Mouse (Mus musculus) G1E (cell line): ENCODE results near the gene Gimap7. TPM values are rescaled to one million over a fixed set of nuclear protein-coding genes. Genes with fewer than 3 reads are reported as not detected.

ENCODE experiments used
- ATAC-seq: 2 replicates; pipeline ENCODE4 v1.8.0; 2016; ENCODE audit warnings: mild to moderate bottlenecking; ENCODE audit not compliant: insufficient number of reproducible peaks, poor library complexity, low FRiP score, severe bottlenecking; ENCODE audit errors: extremely low read depth
- DNase-seq: peaks from one replicate; pipeline ENCODE4 v3.0.0; 2012; ENCODE audit warnings: low spot score
- H3K27me3 ChIP-seq: 2 replicates; pipeline ENCODE4 v1.6.1; 2012; ENCODE audit warnings: mild to moderate bottlenecking, low read length, inconsistent platforms; ENCODE audit not compliant: insufficient read depth
- H3K36me3 ChIP-seq: replicated peaks from 2 replicates; pipeline ENCODE3; 2012; ENCODE audit warnings: mild to moderate bottlenecking, inconsistent platforms
- H3K4me1 ChIP-seq: 2 replicates; pipeline ENCODE4 v1.6.1; 2012; ENCODE audit warnings: low read depth, low read length, inconsistent platforms, mixed read lengths; ENCODE audit not compliant: insufficient read depth
- H3K4me3 ChIP-seq: 2 replicates; pipeline ENCODE4 v1.5.1; 2012; ENCODE audit warnings: low read depth, mild to moderate bottlenecking, inconsistent platforms, low read length, moderate library complexity, mixed read lengths
- H3K9me3 ChIP-seq: replicated peaks from 2 replicates; pipeline ENCODE4 v1.6.1; 2012; ENCODE audit warnings: inconsistent platforms
- CTCF ChIP-seq: IDR thresholded peaks from 2 replicates; pipeline ENCODE4 v1.5.1; 2012; ENCODE audit warnings: low read depth, low read length, inconsistent platforms, mixed read lengths
- GATA1 ChIP-seq: IDR thresholded peaks from 2 replicates; pipeline ENCODE4 v1.6.1; 2012; ENCODE audit warnings: borderline replicate concordance, low read length, inconsistent platforms, mixed read lengths
- GATA2 ChIP-seq: IDR thresholded peaks from 2 replicates; pipeline ENCODE4 v1.6.1; 2012; ENCODE audit warnings: low read depth, low read length, inconsistent platforms, borderline replicate concordance
- POLR2AphosphoS5 ChIP-seq: IDR thresholded peaks from 2 replicates; pipeline ENCODE4 v1.6.1; 2012; ENCODE audit warnings: low read depth, low read length, inconsistent platforms; ENCODE audit not compliant: insufficient replicate concordance
- TAL1 ChIP-seq: conservative IDR thresholded peaks from 2 replicates; pipeline ENCODE4 v1.6.1; 2012; ENCODE audit warnings: low read depth, low read length, inconsistent platforms, mixed read lengths
- polyA plus RNA-seq: library from polyadenylated mRNA; stranded (reverse); fragments of >175 nt; gene quantifications from 2 replicates; pipeline ENCODE4 v1.2.3, GENCODE M21; 2012
- total RNA-seq, 2 experiments: library from RNA; stranded (forward) in 1 of 2; stranded (reverse) in 1 of 2; fragments of 200-1000 nt in 1 of 2; fragments of >200 nt in 1 of 2; fragmentation: Nextera tagmentation in 1 of 2; gene quantifications; 2 replicates each; pipeline ENCODE4 v1.2.3; 2014 to 2017

Gene Gimap7
- total and polyA plus RNA-seq, 3 experiments: 0.22 TPM; not detected in 2

- TF ChIP-seq CTCF (no peak), GATA1 (no peak), TAL1 (no peak), POLR2AphosphoS5 (no peak), GATA2 (no peak)
- DNase-seq: no peak
- Histone ChIP-seq H3K36me3 (peaks cover 7% of the 10 kb centered on the region), H3K4me1 (no peaks in the 10 kb centered on the region), H3K27me3 (peaks cover 15% of the 10 kb centered on the region), H3K9me3 (no peaks in the 10 kb centered on the region), H3K4me3 (no peak within 1 kb of the TSS)
- no peak for ATAC-seq
Observed at GRCm38 (mm10) chr6:48684319-48684718, 34.1 kb upstream of the Gimap7 start, which contains the start of gene Gimap4. TSS of gene Gimap4 (plus strand) at chr6:48684549.

- no peak for TF ChIP-seq CTCF
- no peak for TF ChIP-seq GATA2
- TF ChIP-seq GATA1: no peak
- no peak for TF ChIP-seq POLR2AphosphoS5
- no peak for TF ChIP-seq TAL1
- Histone ChIP-seq H3K27me3 (peaks cover 15% of the 10 kb centered on the region), H3K4me1 (no peaks in the 10 kb centered on the region), H3K9me3 (no peaks in the 10 kb centered on the region), H3K4me3 (no peak overlapping the region), H3K36me3 (peaks cover 2% of the 10 kb centered on the region)
- ATAC-seq: no peak
- no peak for DNase-seq
Observed at GRCm38 (mm10) chr6:48684806-48685205, 33.6 kb upstream of the Gimap7 start.

- DNase-seq (no peak), ATAC-seq (no peak)
- peaks cover 15% of the 10 kb centered on the region for H3K27me3 ChIP-seq
- no peak for TF ChIP-seq CTCF
- TF ChIP-seq GATA1: no peak
- no peaks in the 10 kb centered on the region for H3K36me3 ChIP-seq
- no peaks in the 10 kb centered on the region for H3K4me1 ChIP-seq
- H3K4me3 ChIP-seq: no peak overlapping the region
- H3K9me3 ChIP-seq: no peaks in the 10 kb centered on the region
Observed at GRCm38 (mm10) chr6:48685251-48685650, 33.2 kb upstream of the Gimap7 start.

GRCm38 (mm10) chr6:48685694-48686665 is 32.4 kb upstream of the Gimap7 start:
- TF ChIP-seq CTCF (no peak), TAL1 (no peak), GATA1 (no peak), GATA2 (no peak), POLR2AphosphoS5 (no peak)
- Histone ChIP-seq H3K4me3 (no peak overlapping the region), H3K36me3 (no peaks in the 10 kb centered on the region), H3K9me3 (no peaks in the 10 kb centered on the region), H3K27me3 (peaks cover 19% of the 10 kb centered on the region), H3K4me1 (no peaks in the 10 kb centered on the region)
- DNase-seq (no peak), ATAC-seq (no peak)

- Histone ChIP-seq H3K36me3 (no peaks in the 10 kb centered on the region), H3K9me3 (no peaks in the 10 kb centered on the region), H3K27me3 (peaks cover 19% of the 10 kb centered on the region), H3K4me1 (no peaks in the 10 kb centered on the region), H3K4me3 (no peak overlapping the region)
- DNase-seq: no peak
- ATAC-seq: no peak
- no peak for TF ChIP-seq POLR2AphosphoS5
- no peak for TF ChIP-seq TAL1
- no peak for TF ChIP-seq GATA2
- TF ChIP-seq CTCF: no peak
- no peak for TF ChIP-seq GATA1
Observed at GRCm38 (mm10) chr6:48687077-48687476, 31.3 kb upstream of the Gimap7 start.

- H3K4me1 ChIP-seq: no peaks in the 10 kb centered on the region
- ATAC-seq (no peak), DNase-seq (no peak)
- no peak overlapping the region for H3K4me3 ChIP-seq
- TF ChIP-seq TAL1 (no peak), CTCF (no peak), GATA1 (no peak), GATA2 (no peak), POLR2AphosphoS5 (no peak)
- no peaks in the 10 kb centered on the region for H3K36me3 ChIP-seq
- H3K9me3 ChIP-seq: no peaks in the 10 kb centered on the region
- H3K27me3 ChIP-seq: peaks cover 22% of the 10 kb centered on the region
Observed at GRCm38 (mm10) chr6:48689320-48689719, 29.1 kb upstream of the Gimap7 start.

GRCm38 (mm10) chr6:48692962-48693361 is 25.5 kb upstream of the Gimap7 start:
- no peaks in the 10 kb centered on the region for H3K4me1 ChIP-seq
- H3K4me3 ChIP-seq: no peak overlapping the region
- TF ChIP-seq POLR2AphosphoS5 (no peak), GATA2 (no peak), GATA1 (no peak), TAL1 (no peak), CTCF (no peak)
- no peaks in the 10 kb centered on the region for H3K36me3 ChIP-seq
- H3K9me3 ChIP-seq: no peaks in the 10 kb centered on the region
- peaks cover 10% of the 10 kb centered on the region for H3K27me3 ChIP-seq
- DNase-seq (no peak), ATAC-seq (no peak)
